13 mouse cellular contexts compared by ENCODE assay signal in genomic region chr7:133608631-133609340, GRCm38 (mm10). TPM values are rescaled to one million over a fixed set of nuclear protein-coding genes. Genes with fewer than 3 reads are reported as not detected.
DNase-seq lines count a peak whose midpoint lies in the region; ATAC-seq and TF ChIP-seq lines count a peak whose summit lies in the region.
"Had no signal": no experiment of that assay in that cellular context is flagged by ENCODE, and none has a peak within 500 bp of the region (broad histone marks: within the 10 kb centered on the region; RNA-seq: fewer than 3 reads in every experiment).

No protein-coding gene starts in this region.

- DNase-seq in hindbrain, embryonic 10.5 days (ENCODE audit: low spot score), result no peak
- DNase-seq in lung, adult 2 months, result no peak
- no peak for DNase-seq in lung, postnatal 10 days
- DNase-seq: lung, adult 18-20 months; spleen, adult 18-20 months had no signal

- H3K9ac ChIP-seq in hindbrain, embryonic 12.5 days, result no peak overlapping the region
- H3K9ac ChIP-seq in lung, embryonic 16.5 days (ENCODE audit: low read length), result no peak overlapping the region
- H3K9ac ChIP-seq in forebrain, embryonic 16.5 days (replicated peaks; ENCODE audit: low read depth, low read length), result 0 out of 2 replicates have a peak overlapping the region, but pooled peaks have one; percentile 24
- H3K9ac ChIP-seq in neural tube, embryonic 15.5 days (replicated peaks), result no peak overlapping the region

- TF ChIP-seq CTCF in lung, adult 2 months (IDR thresholded peaks at IDR 0.05; ENCODE audit: insufficient read depth, low read length), result no peak

- peaks cover 14% of the 10 kb centered on the region for H3K4me1 ChIP-seq in hindbrain, embryonic 12.5 days
- H3K4me1 ChIP-seq in hindbrain, embryonic 10.5 days (replicated peaks), result peaks cover 5% of the 10 kb centered on the region; the same call in 1 of the 2 replicates
- no peaks in the 10 kb centered on the region for H3K4me1 ChIP-seq in lung, embryonic 16.5 days (replicated peaks; ENCODE audit: control insufficient read depth, insufficient read depth, low read length)
- H3K4me1 ChIP-seq in lung, adult 2 months (ENCODE audit: control insufficient read depth, insufficient read depth, low read length), result no peaks in the 10 kb centered on the region
- H3K4me1 ChIP-seq in forebrain, embryonic 16.5 days (replicated peaks; ENCODE audit: control insufficient read depth, insufficient read depth, low read length), result peaks cover 29% of the 10 kb centered on the region
- peaks cover 30% of the 10 kb centered on the region for H3K4me1 ChIP-seq in neural tube, embryonic 15.5 days

- 65% methylated on average over 13 of the region's 13 CpGs for WGBS in hindbrain, embryonic 12.5 days
- WGBS in hindbrain, embryonic 10.5 days, result 82% methylated on average over 13 of the region's 13 CpGs
- WGBS in lung, embryonic 16.5 days, result 41% methylated on average over 13 of the region's 13 CpGs
- 57% methylated on average over 13 of the region's 13 CpGs for WGBS in lung, adult 2 months
- WGBS in forebrain, embryonic 16.5 days, result 36% methylated on average over 13 of the region's 13 CpGs
- 44% methylated on average over 13 of the region's 13 CpGs for WGBS in neural tube, embryonic 15.5 days

- H3K4me3 ChIP-seq in hindbrain, embryonic 12.5 days, result no peak overlapping the region
- H3K4me3 ChIP-seq in hindbrain, embryonic 10.5 days, result no peak overlapping the region
- no peak overlapping the region for H3K4me3 ChIP-seq in lung, embryonic 16.5 days (ENCODE audit: low read length)
- no peak overlapping the region for H3K4me3 ChIP-seq in lung, adult 2 months (replicated peaks; ENCODE audit: extremely low read depth, low read depth, low read length)
- no peak overlapping the region for H3K4me3 ChIP-seq in forebrain, embryonic 16.5 days (replicated peaks; ENCODE audit: low read length)
- H3K4me3 ChIP-seq in neural tube, embryonic 15.5 days (replicated peaks), result no peak overlapping the region

- ATAC-seq in hindbrain, embryonic 12.5 days (ENCODE audit: low FRiP score), result no peak
- ATAC-seq in lung, embryonic 16.5 days (ENCODE audit: low read depth), result 0 out of 2 replicates have a peak, but pooled peaks have one; percentile 37
- ATAC-seq in forebrain, embryonic 16.5 days, result peak; percentile 43
- ATAC-seq in neural tube, embryonic 15.5 days (ENCODE audit: low FRiP score), result no peak
- no peak for ATAC-seq in erythroblast, adult 5-6 weeks (replicated peaks; ENCODE audit: low FRiP score, poor library complexity, severe bottlenecking)
- ATAC-seq: activated CD4-positive, CD25-positive, alpha-beta regulatory T cell, adult 4 months; intestine, embryonic 16.5 days had no signal

- no peak for TF ChIP-seq POLR2A in lung, adult 2 months (IDR thresholded peaks at IDR 0.05; ENCODE audit: borderline replicate concordance, extremely low read depth, low read depth, low read length)

- H3K9me3 ChIP-seq in hindbrain, embryonic 12.5 days (replicated peaks), result no peaks in the 10 kb centered on the region
- H3K9me3 ChIP-seq in hindbrain, embryonic 10.5 days, result no peaks in the 10 kb centered on the region
- no peaks in the 10 kb centered on the region for H3K9me3 ChIP-seq in lung, embryonic 16.5 days (ENCODE audit: control insufficient read depth, low read length)
- no peaks in the 10 kb centered on the region for H3K9me3 ChIP-seq in forebrain, embryonic 16.5 days (ENCODE audit: control insufficient read depth, low read length)
- H3K9me3 ChIP-seq in neural tube, embryonic 15.5 days (replicated peaks), result no peaks in the 10 kb centered on the region

- no peaks in the 10 kb centered on the region for H3K27me3 ChIP-seq in hindbrain, embryonic 12.5 days
- H3K27me3 ChIP-seq in hindbrain, embryonic 10.5 days (ENCODE audit: insufficient read depth, poor library complexity, severe bottlenecking), result no peaks in the 10 kb centered on the region
- no peaks in the 10 kb centered on the region for H3K27me3 ChIP-seq in lung, embryonic 16.5 days (ENCODE audit: control insufficient read depth, insufficient read depth, low read depth, low read length)
- H3K27me3 ChIP-seq in forebrain, embryonic 16.5 days (replicated peaks; ENCODE audit: control insufficient read depth, insufficient read depth, low read length), result no peaks in the 10 kb centered on the region
- no peaks in the 10 kb centered on the region for H3K27me3 ChIP-seq in neural tube, embryonic 15.5 days (replicated peaks)

- H3K36me3 ChIP-seq in hindbrain, embryonic 12.5 days, result no peaks in the 10 kb centered on the region
- H3K36me3 ChIP-seq in hindbrain, embryonic 10.5 days, result no peaks in the 10 kb centered on the region
- no peaks in the 10 kb centered on the region for H3K36me3 ChIP-seq in lung, embryonic 16.5 days (ENCODE audit: control insufficient read depth, insufficient read depth, low read length)
- no peaks in the 10 kb centered on the region for H3K36me3 ChIP-seq in forebrain, embryonic 16.5 days (ENCODE audit: control insufficient read depth, insufficient read depth)
- H3K36me3 ChIP-seq in neural tube, embryonic 15.5 days, result no peaks in the 10 kb centered on the region

- H3K27ac ChIP-seq in hindbrain, embryonic 12.5 days, result peak overlapping the region; percentile 36
- H3K27ac ChIP-seq in hindbrain, embryonic 10.5 days, result no peak overlapping the region
- peak overlapping the region; percentile 47; the same call in 1 of the 2 replicates for H3K27ac ChIP-seq in lung, embryonic 16.5 days (ENCODE audit: low read length)
- peak overlapping the region; percentile 76 for H3K27ac ChIP-seq in forebrain, embryonic 16.5 days (ENCODE audit: low read length)
- peak overlapping the region; percentile 59 for H3K27ac ChIP-seq in neural tube, embryonic 15.5 days (replicated peaks)

- H3K4me2 ChIP-seq in hindbrain, embryonic 12.5 days (replicated peaks), result no peak overlapping the region
- peak overlapping the region; percentile 28 for H3K4me2 ChIP-seq in lung, embryonic 16.5 days (ENCODE audit: low read depth, low read length)
- peak overlapping the region; percentile 40 for H3K4me2 ChIP-seq in forebrain, embryonic 16.5 days (ENCODE audit: low read length)
- H3K4me2 ChIP-seq in neural tube, embryonic 15.5 days, result peak overlapping the region; percentile 35

RNA-seq across cellular contexts. Expression of gene Tex36, which starts 6.8 kb away (rescaled TPM):
- not detected in 2 replicates for polyA plus RNA-seq in hindbrain, embryonic 12.5 days (2016; fragmentation: Nextera tagmentation; extraction: Ambion mirVana)
- polyA plus RNA-seq in hindbrain, embryonic 10.5 days (2016; fragmentation: Nextera tagmentation; extraction: Ambion mirVana), result 0.16 TPM in 1 of 2 replicates, not detected in the other
- polyA plus RNA-seq in lung, embryonic 16.5 days (2015; fragmentation: Nextera tagmentation; extraction: Ambion mirVana), result not detected in 2 replicates
- not detected in 2 replicates for polyA plus RNA-seq in lung, adult 2 months (2012; rRNA removed)
- polyA plus RNA-seq in forebrain, embryonic 16.5 days (2015; fragmentation: Nextera tagmentation; extraction: Ambion mirVana), result not detected in 2 replicates
- not detected in 2 replicates for polyA plus RNA-seq in neural tube, embryonic 15.5 days (2015; fragmentation: Nextera tagmentation; extraction: Ambion mirVana)
- not detected in 2 replicates for total RNA-seq in erythroblast, adult 5-6 weeks (2015; ENCODE audit: low replicate concordance)
- total RNA-seq in erythroblast, adult 5-6 weeks (2017; ENCODE audit: low replicate concordance), result not detected in 2 replicates
- polyA plus RNA-seq: activated CD4-positive, CD25-positive, alpha-beta regulatory T cell, adult 4 months; thymus, postnatal 0 days had no signal

RNA-seq across cellular contexts. Expression of gene Edrf1, which starts 28.6 kb away (rescaled TPM):
- 34.4 and 34.6 TPM in 2 replicates for polyA plus RNA-seq in hindbrain, embryonic 12.5 days (2016; fragmentation: Nextera tagmentation; extraction: Ambion mirVana)
- polyA plus RNA-seq in hindbrain, embryonic 10.5 days (2016; fragmentation: Nextera tagmentation; extraction: Ambion mirVana), result 23.0 and 28.3 TPM in 2 replicates
- polyA plus RNA-seq in lung, embryonic 16.5 days (2015; fragmentation: Nextera tagmentation; extraction: Ambion mirVana), result 18.5 and 19.9 TPM in 2 replicates
- 6.4 and 9.1 TPM in 2 replicates for polyA plus RNA-seq in lung, adult 2 months (2012; rRNA removed)
- polyA plus RNA-seq in forebrain, embryonic 16.5 days (2015; fragmentation: Nextera tagmentation; extraction: Ambion mirVana), result 25.0 and 29.7 TPM in 2 replicates
- 14.5 and 17.8 TPM in 2 replicates for polyA plus RNA-seq in neural tube, embryonic 15.5 days (2015; fragmentation: Nextera tagmentation; extraction: Ambion mirVana)
- total RNA-seq in erythroblast, adult 5-6 weeks (2015; ENCODE audit: low replicate concordance), result 8.1 and 18.0 TPM in 2 replicates
- total RNA-seq in erythroblast, adult 5-6 weeks (2017; ENCODE audit: low replicate concordance), result 14.1 and 23.1 TPM in 2 replicates

Comparison
In these comparisons a context has a peak if more than half of its experiments do, and no peak if none do; other contexts are left out.
1. ATAC-seq: peak in lung, embryonic 16.5 days (single experiment) and forebrain, embryonic 16.5 days (single experiment); none in hindbrain, embryonic 12.5 days (single experiment), neural tube, embryonic 15.5 days (single experiment) and erythroblast, adult 5-6 weeks (single experiment).